Mouse (Mus musculus) heart, embryonic 12.5 days (tissue): ENCODE data around the gene Tapbp. TPM values are rescaled to one million over a fixed set of nuclear protein-coding genes. Genes with fewer than 3 reads are reported as not detected.

Experiments used
- ATAC-seq: fragments of 200-750 bp; cut with Nextera tagmentation; 2 replicates; pipeline ENCODE4 v1.8.0; 2017; ENCODE audit warnings: moderate TSS enrichment, moderate library complexity; ENCODE audit not compliant: insufficient number of reproducible peaks, low FRiP score
- H3K27ac ChIP-seq: fragments of 300-500 bp; sonication (generic); 2 replicates; pipeline ENCODE4 v1.5.1; 2016; ENCODE audit warnings: mild to moderate bottlenecking, moderate library complexity; ENCODE audit not compliant: poor library complexity, severe bottlenecking
- H3K27me3 ChIP-seq: fragments of 300-500 bp; sonication (generic); replicated peaks from 2 replicates; pipeline ENCODE4 v1.6.1; 2016; ENCODE audit warnings: mild to moderate bottlenecking, moderate library complexity
- H3K36me3 ChIP-seq: fragments of 300-500 bp; sonication (generic); 2 replicates; pipeline ENCODE4 v1.6.1; 2016; ENCODE audit warnings: mild to moderate bottlenecking, moderate library complexity
- H3K4me1 ChIP-seq: fragments of 300-500 bp; sonication (generic); replicated peaks from 2 replicates; pipeline ENCODE4 v1.6.1; 2016; ENCODE audit warnings: mild to moderate bottlenecking
- H3K4me2 ChIP-seq: fragments of 300-500 bp; sonication (generic); 2 replicates; pipeline ENCODE4 v1.6.1; 2016; ENCODE audit warnings: mild to moderate bottlenecking, moderate library complexity
- H3K4me3 ChIP-seq: fragments of 300-500 bp; sonication (generic); 2 replicates; pipeline ENCODE4 v1.5.1; 2016; ENCODE audit warnings: mild to moderate bottlenecking
- H3K9ac ChIP-seq: fragments of 300-500 bp; sonication (generic); 2 replicates; pipeline ENCODE4 v1.6.1; 2016; ENCODE audit warnings: mild to moderate bottlenecking, moderate library complexity
- H3K9me3 ChIP-seq: fragments of 300-500 bp; sonication (generic); replicated peaks from 2 replicates; pipeline ENCODE4 v1.6.1; 2016; ENCODE audit warnings: mild to moderate bottlenecking, moderate library complexity
- WGBS: fragments of 180-500 bp; shearing (Covaris S2); methylation state at CpG from one replicate; pipeline ENCODE4 v1.1.7; 2016; 5-methylcytosine and 5-hydroxymethylcytosine counted together
- polyA plus RNA-seq: library from polyadenylated mRNA; unstranded; fragments of >200 nt; fragmentation: Nextera tagmentation; extraction: Ambion mirVana; gene quantifications from 2 replicates; pipeline ENCODE4 v1.2.1, GENCODE M21; 2016

The Tapbp gene
- polyA plus RNA-seq, 1 experiment from 2014 or later: 29.4 TPM

DNA sequence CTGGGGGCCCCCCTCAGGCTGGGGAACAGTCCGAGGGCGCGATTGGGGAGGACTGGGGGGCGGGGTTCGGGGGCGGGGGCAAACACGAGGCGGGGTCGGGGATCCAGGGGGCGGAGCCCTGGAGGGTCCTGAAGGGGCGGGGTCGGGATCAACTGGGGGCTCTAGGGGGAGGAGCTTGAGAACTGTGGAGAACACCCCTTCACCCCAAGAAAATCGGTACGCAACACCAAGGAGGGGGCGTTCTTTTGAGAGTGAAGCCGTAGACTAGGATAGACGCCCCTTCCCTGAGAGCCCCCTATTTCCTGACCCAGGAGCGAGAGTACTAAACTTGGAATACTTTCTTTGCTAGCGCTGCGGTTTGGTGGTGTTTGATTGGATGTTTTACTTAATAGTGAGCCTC is 595 bp downstream of the Tapbp start:
- Histone ChIP-seq H3K27ac (peak overlapping the region; percentile 84), H3K9me3 (no peaks in the 10 kb centered on the region), H3K4me1 (peaks cover 42% of the 10 kb centered on the region), H3K27me3 (no peaks in the 10 kb centered on the region), H3K4me3 (peak overlapping the region; percentile 71), H3K4me2 (peak overlapping the region; percentile 79), H3K36me3 (peaks cover 54% of the 10 kb centered on the region), H3K9ac (peak overlapping the region; percentile 78)
- WGBS: under 1% methylated on average over 12 of the region's 20 CpGs
- ATAC-seq: peak; percentile 35

DNA sequence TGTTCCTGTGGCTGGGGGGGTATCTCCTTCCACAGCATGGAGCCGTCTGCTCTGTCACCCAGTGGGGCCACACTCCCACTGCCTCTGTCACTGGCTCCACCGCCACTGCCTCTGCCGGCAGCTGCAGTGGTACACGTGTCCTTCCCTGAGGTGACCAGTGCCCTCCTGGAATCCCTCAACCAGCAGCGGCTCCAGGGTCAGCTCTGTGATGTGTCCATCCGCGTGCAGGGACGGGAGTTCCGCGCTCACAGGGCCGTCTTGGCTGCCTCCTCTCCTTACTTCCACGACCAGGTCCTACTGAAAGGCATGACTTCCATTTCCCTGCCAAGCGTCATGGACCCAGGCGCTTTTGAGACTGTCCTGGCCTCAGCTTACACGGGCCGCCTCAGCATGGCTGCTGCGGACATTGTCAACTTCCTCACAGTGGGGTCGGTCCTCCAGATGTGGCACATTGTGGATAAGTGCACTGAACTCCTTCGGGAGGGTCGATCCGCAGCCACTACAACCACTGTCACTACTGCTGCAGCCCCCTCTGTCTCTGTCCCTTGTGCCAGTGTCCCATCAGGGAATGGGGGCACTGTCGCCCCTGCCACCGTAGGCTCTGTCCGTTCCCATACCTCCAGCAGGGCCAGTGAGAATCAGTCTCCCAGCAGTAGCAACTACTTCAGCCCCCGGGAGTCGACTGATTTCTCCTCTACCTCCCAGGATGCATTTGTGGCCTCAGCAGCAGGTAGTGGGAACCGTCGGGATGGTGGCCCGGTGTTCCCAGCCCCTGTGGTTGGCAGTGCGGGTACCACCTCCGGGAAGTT is 1.4 kb downstream of the Tapbp start:
- 70% methylated on average over 31 of the region's 31 CpGs for WGBS
- Histone ChIP-seq H3K4me2 (peak overlapping the region; percentile 79), H3K4me1 (peaks cover 42% of the 10 kb centered on the region), H3K27ac (no peak overlapping the region), H3K9me3 (no peaks in the 10 kb centered on the region), H3K4me3 (peak overlapping the region; percentile 71), H3K36me3 (peaks cover 47% of the 10 kb centered on the region), H3K27me3 (no peaks in the 10 kb centered on the region), H3K9ac (peak overlapping the region; percentile 69)
- no peak for ATAC-seq

DNA sequence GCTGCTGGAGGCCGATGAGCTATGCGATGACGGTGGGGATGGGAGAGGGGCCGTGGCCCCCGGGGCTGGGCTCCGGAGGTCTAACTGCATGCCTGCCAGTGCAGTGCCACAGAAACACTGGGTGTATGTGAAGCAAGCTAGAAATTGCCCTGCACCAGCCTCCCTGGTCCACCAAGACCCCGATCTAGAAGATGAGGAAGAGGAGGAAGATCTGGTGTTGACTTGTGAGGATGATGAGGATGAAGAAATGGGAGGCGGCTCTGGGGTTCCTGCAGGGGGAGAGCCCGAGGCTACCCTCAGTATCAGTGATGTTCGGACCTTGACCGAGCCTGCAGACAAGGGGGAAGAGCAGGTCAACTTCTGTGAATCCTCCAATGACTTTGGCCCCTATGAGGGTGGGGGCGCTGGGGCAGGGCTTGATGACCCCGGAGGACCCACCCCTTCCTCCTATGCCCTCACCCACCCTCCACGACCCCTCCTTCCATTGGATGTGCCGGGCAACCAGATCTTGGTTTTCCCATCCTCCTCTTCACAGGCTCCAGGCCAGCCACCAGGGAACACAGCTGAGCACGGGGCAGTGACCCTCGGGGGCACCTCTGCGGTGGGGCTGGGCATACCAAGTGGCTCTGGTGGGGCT is 2.1 kb downstream of the Tapbp start:
- H3K27me3 ChIP-seq: no peaks in the 10 kb centered on the region
- H3K27ac ChIP-seq: no peak overlapping the region
- H3K9me3 ChIP-seq: no peaks in the 10 kb centered on the region
- H3K4me2 ChIP-seq: peak overlapping the region; percentile 94; the same call in 1 of the 2 replicates
- peaks cover 40% of the 10 kb centered on the region for H3K36me3 ChIP-seq
- no peak overlapping the region for H3K4me3 ChIP-seq
- no peak overlapping the region for H3K9ac ChIP-seq
- whole genome bisulfite sequencing: 82% methylated on average over 18 of the region's 18 CpGs
- peaks cover 42% of the 10 kb centered on the region for H3K4me1 ChIP-seq
- no peak for ATAC-seq

DNA sequence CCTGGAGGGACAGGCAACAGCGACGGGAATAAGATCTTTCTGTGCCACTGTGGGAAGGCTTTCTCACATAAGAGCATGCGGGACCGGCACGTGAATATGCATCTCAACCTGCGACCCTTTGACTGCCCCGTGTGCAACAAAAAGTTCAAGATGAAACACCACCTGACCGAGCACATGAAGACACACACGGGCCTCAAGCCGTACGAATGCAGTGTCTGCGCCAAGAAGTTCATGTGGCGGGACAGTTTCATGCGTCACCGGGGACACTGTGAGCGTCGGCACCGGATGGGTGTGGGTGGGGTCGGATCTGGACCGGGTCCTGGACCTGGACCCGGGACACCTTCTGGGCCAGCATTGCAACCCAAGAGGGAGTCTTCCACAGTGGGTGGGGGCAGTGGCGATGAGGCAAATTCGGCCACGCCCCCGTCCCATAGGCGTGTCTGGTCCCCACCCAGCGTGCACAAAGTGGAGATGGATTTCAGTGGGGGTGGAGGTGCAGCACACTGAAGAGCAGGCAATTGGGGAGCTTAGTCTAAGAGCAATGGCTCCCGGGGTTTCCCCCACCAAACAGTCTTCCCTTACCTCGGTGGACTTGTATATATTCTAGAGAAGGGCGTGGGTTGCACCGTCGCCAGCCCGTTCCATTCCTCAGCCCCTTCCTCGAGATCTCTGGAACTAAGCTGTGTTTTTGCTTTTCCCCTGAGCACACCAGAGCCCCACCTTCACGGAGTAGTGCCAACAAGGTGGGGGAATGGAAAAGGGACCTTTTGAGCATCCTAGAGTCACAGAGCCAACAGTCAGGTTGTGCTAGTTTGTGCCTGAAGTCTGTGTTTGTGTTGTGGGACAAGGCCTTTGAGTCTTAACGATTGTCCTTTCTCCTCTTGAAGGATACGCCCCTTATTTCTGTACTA is 2.8 kb downstream of the Tapbp start:
- Histone ChIP-seq H3K27ac (peak overlapping the region; percentile 44; the same call in 1 of the 2 replicates), H3K4me2 (peak overlapping the region; percentile 94), H3K27me3 (no peaks in the 10 kb centered on the region), H3K36me3 (peaks cover 33% of the 10 kb centered on the region), H3K9ac (peak overlapping the region; percentile 86; the same call in 1 of the 2 replicates), H3K4me1 (peaks cover 42% of the 10 kb centered on the region), H3K4me3 (peak overlapping the region; percentile 75), H3K9me3 (no peaks in the 10 kb centered on the region)
- no peak for ATAC-seq
- WGBS: 56% methylated on average over 37 of the region's 37 CpGs

DNA sequence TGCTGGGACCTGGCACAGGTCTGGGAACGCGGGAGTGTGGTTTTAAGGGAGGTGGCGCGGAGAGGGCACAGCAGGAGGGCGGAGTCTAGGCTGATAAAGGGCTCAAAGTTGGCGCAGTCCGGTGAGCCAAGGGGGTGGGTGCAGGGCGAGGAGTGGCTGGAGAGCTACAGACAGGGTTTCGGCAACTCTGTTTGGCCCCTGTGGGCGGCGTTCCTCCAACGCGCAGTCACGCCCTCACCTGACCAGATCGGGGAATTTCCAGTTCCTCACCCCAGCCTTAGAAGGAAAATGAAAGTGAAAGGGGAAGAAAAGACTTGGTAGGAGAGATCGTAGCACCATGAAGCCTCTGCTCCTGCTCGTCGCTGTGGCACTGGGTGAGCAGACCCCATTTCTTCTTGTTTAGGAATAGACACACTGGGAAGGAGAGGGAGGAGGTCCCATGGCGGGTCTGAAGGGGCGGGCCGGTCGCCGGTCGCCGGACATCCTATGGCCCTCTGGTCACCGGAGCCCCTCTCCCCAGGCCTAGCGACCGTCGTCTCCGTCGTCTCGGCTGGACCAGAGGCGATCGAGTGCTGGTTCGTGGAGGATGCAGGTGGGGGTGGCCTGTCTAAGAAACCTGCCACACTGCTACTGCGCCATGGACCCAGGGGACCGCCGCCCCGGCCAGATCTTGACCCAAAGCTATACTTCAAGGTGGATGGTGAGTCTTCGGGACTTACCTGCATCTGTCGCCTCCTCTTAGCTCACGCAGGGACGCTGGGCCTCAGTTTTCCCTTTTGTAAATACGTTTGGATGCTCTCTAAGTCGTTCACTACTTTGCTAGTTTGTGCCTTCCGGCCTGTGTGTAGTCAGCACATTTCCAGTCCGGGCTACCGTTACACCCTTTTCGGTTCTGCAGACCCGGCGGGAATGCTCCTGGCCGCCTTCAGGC is 3.9 kb downstream of the Tapbp start:
- no peaks in the 10 kb centered on the region for H3K27me3 ChIP-seq
- H3K4me3 ChIP-seq: peak overlapping the region; percentile 75
- H3K9ac ChIP-seq: peak overlapping the region; percentile 86
- under 1% methylated on average over 52 of the region's 52 CpGs for WGBS
- H3K36me3 ChIP-seq: peaks cover 23% of the 10 kb centered on the region
- no peaks in the 10 kb centered on the region for H3K9me3 ChIP-seq
- peak overlapping the region; percentile 44 for H3K27ac ChIP-seq
- peaks cover 41% of the 10 kb centered on the region for H3K4me1 ChIP-seq
- peak overlapping the region; percentile 94 for H3K4me2 ChIP-seq
- ATAC-seq: peak; percentile 65

DNA sequence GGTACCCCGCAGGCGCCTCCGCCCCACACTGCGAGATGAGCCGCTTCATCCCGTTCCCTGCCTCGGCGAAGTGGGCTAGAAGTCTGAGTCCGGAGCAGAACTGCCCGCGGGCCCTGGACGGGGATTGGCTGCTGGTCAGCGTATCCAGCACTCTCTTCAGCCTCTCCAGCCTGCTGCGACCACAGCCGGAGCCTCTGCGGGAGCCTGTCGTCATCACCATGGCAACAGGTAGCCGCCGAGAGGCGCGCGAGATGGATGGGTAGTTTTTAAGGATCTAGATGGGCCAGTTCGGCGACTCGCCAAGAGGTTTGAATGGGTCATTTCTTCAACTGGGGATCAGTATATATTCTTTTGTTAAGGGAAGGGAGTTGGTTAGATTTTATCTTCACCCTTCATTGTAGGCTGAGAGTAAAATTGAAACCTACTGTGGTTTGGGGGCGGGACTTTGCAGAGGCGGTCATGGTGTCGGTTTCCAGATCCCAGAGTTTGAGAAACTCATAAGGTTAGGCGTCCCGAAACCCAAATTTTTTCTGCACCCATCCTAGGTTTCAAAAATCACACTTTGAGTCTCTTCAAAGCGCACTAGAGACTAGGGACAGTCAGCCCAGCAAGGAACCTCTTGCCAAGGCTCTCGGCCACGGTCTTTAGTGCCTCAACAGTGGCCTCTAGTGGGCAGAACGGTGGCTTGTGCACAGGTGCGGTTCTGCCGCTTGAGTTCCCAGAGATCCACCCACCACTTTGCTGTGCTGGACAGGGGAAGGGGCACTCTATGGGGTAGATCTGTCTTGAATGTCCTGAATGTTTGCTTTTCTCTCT is 4.8 kb downstream of the Tapbp start:
- WGBS: under 1% methylated on average over 36 of the region's 36 CpGs
- Histone ChIP-seq H3K4me2 (peak overlapping the region; percentile 94), H3K4me1 (peaks cover 34% of the 10 kb centered on the region), H3K9ac (peak overlapping the region; percentile 86), H3K36me3 (peaks cover 24% of the 10 kb centered on the region), H3K27me3 (no peaks in the 10 kb centered on the region), H3K9me3 (no peaks in the 10 kb centered on the region), H3K4me3 (peak overlapping the region; percentile 75), H3K27ac (peak overlapping the region; percentile 44)
- ATAC-seq: peak; percentile 36

DNA sequence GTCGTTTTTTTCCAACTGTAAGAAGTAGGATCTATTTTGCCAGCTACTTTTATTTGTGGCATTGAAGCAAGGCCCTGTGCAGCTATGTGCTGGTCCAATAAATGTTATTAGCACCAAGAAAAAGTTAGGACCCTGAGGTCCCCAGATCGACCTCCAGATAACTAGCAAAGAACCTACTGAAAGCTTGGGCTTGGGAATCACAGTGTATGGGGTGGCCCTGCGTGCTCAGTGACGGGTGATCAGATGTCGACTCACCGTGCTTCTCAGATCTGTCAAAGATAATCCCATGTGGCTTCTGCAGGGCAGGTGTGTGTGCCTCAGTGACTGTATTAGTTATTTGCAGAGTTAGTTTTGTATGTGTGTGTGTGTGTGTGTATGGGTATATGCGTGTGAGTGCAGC is 5.7 kb downstream of the Tapbp start:
- H3K36me3 ChIP-seq: peaks cover 30% of the 10 kb centered on the region
- ATAC-seq: no peak
- H3K27ac ChIP-seq: no peak overlapping the region
- no peak overlapping the region for H3K4me3 ChIP-seq
- H3K4me2 ChIP-seq: no peak overlapping the region
- H3K9me3 ChIP-seq: no peaks in the 10 kb centered on the region
- H3K9ac ChIP-seq: no peak overlapping the region
- peaks cover 34% of the 10 kb centered on the region for H3K4me1 ChIP-seq
- H3K27me3 ChIP-seq: no peaks in the 10 kb centered on the region
- WGBS: 85% methylated on average over 7 of the region's 7 CpGs

DNA sequence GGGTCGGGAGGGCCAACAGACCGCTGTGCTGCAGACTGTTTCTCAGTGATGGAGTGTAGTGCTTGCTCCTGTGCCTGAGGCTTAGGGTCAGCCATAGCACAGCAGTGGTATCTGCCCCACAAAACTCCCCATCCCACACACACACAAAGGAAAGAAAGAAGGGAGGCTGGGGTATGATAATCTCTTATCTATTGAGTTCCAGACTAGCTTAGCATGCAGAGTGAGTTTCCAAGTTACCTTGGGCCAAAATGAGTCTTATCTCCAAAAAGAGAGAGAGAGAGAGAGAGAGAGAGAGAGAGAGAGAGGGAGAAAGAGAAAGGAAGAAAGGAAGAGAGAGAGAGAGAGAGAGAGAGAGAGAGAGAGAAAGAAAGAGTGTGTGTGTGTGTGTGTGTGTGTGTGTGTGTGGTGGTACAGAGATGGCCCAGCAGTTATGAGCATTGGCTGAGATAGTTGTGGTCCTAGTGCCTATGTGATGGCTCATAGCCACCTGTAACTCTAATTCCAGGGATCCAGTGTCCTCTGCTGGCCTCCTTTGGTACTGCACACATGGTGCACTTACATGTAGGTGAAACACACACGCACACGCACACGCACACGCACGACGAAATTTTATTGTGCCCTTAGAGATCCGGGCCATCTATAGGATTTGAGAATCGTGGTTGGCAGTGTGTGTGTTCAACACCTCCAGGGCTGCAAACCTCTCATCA is 9.0 kb downstream of the Tapbp start:
- no peak overlapping the region for H3K4me2 ChIP-seq
- H3K4me3 ChIP-seq: no peak overlapping the region
- 78% methylated on average over 10 of the region's 10 CpGs for WGBS
- H3K27ac ChIP-seq: no peak overlapping the region
- H3K9ac ChIP-seq: no peak overlapping the region
- H3K4me1 ChIP-seq: peaks cover 20% of the 10 kb centered on the region
- peaks cover 23% of the 10 kb centered on the region; the same call in 1 of the 2 replicates for H3K36me3 ChIP-seq
- H3K9me3 ChIP-seq: no peaks in the 10 kb centered on the region
- no peaks in the 10 kb centered on the region for H3K27me3 ChIP-seq
- no peak for ATAC-seq

DNA sequence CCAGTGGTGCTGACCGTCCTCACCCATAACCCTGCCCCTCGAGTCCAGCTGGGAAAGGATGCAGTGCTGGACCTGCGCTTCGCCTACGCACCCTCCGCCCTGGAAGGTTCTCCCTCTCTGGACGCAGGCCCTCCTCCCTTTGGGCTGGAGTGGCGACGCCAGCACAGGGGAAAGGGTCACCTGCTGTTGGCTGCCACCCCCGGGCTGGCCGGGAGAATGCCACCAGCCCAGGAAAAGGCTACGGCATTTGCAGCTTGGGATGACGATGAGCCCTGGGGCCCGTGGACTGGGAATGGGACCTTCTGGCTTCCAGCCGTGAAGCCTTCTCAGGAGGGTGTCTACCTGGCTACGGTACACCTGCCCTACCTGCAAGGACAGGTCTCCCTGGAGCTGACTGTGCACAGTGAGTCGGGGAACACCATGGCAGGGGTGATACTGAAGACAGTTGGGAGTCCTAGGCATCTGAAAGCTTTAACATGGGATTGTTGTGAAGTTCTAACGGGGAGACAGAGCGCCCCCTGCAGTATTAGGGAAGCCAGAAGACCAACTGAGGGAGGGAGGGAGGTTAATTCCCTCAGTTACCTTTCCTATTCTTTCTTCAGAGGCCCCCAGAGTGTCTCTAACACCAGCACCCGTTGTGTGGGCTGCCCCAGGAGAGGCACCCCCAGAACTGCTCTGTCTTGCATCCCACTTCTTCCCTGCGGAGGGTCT is 9.9 kb downstream of the Tapbp start:
- no peak overlapping the region for H3K4me2 ChIP-seq
- H3K4me1 ChIP-seq: peaks cover 17% of the 10 kb centered on the region
- H3K9ac ChIP-seq: no peak overlapping the region
- ATAC-seq: no peak
- H3K36me3 ChIP-seq: peaks cover 23% of the 10 kb centered on the region; the same call in 1 of the 2 replicates
- no peak overlapping the region for H3K4me3 ChIP-seq
- H3K27me3 ChIP-seq: no peaks in the 10 kb centered on the region
- no peaks in the 10 kb centered on the region for H3K9me3 ChIP-seq
- no peak overlapping the region for H3K27ac ChIP-seq
- WGBS: 79% methylated on average over 21 of the region's 21 CpGs
